Mouse (Mus musculus): ENCODE measurements around the gene Rpl5.

DNA sequence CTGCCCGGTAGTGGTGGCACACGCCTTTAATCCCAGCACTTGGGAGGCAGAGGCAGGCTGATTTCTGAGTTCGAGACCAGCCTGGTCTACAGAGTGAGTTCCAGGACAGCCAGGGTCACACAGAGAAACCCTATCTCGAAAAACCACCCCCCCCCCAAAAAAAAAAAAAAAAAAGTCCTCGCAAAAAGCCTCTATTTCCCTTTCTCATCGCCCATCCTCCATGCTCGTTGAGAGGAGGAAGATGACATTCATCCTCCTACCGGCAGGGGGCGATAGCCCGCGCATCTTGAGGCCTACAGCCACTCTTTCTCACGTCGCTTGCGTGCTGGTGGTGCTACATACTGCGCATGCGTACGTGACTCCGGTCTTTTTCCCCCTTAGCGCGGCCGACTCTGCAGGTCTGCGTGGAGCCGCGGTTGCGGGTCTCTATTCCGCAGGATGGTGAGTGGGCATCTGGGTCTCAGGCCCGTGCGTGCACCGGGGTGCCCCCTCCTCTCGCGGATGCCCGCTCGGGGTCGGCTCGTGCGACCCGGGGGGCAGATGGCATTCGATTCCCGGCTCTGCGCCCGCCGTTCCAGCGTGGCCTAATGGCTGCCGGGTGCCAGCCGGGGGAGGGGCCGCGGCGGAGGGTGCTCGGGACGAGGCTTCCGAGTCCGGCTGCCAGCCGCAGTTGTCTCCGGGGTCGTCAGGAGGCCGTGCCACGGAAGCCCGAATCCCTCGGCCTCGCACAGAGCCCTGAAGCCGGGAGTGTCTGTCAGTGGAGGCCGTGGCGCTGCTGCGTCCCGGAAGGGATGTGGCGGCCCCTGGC is at the start of gene Rpl5:
- peak; percentile 97 for TF ChIP-seq CTCF (IDR thresholded peaks at IDR 0.05)
- TF ChIP-seq EP300 (IDR thresholded peaks at IDR 0.05), result no peak

Data from lung, postnatal 0 days (tissue).